Mouse (Mus musculus): Measurements from ENCODE around the gene Cygb. TPM values are rescaled to one million over a fixed set of nuclear protein-coding genes. Genes with fewer than 3 reads are reported as not detected.
A peak's percentile ranks its signal among the peaks of the same experiment; 100 is the strongest.
"Not testable (repeated sequence)": the region's sequence is repeated elsewhere in the genome, so short reads cannot be mapped to it uniquely, and the experiment has no call there.

The Cygb gene
- polyA plus RNA-seq, 3 experiments from 2014 or later: 0.24 to 0.32 TPM; not detected in 1

DNA sequence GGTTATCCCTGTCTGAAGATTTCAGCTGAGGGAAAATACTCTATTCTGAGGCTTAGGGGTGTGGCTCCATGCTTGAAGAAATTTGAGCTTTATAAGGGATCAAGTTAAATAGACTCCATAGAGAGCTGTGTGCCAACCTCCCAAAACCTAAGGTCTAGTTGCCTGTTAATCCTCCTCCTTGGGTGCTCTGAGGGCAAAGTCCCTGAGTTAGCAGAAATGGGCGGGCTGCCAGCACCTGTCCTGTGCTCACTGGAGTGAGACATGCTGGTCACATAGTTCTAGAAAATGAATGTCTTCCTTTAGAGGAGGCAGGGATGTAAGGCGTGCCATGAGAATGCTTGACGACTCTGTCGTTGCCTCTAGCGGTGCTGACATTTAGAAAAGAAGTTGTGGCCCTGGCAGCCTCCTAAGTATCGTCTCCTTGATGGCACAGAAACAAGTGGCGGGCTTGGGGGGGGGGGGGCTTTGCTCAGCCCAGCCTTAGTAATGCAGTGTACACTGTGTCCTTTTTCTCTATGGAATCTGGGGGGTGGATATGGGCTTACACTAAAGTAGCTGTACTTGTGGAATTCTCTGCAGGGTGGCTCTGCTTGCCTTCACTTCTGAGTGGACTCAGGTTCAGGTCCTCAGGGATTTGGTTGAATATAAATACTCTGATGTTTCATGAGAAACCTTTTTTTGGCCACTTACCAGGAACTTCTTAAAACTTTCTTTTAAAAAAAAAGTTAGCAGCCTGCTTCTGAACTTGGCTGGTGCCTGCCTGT, 20.7 kb upstream of the Cygb start:
- no peak for ATAC-seq

DNA sequence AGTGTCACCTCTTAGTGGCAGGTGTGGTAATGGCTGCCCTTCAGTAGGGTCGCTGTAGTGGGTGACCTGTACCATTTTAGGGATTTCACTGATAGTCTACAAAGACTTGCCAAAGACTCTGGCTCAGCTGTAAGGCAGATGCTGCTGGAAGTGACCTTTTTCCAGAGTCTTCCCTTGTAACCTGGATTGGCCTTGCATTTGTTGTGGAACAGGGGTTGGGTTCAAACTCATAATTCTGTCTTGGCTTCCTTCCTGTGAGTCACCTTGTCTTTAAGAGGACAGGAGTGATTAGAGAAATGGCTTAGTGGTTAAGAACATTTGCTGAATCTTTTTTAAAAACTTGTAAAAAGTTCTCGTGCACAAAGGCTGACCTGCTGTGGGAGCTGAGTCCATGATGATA, 19.3 kb upstream of the Cygb start:
- no peak for ATAC-seq

DNA sequence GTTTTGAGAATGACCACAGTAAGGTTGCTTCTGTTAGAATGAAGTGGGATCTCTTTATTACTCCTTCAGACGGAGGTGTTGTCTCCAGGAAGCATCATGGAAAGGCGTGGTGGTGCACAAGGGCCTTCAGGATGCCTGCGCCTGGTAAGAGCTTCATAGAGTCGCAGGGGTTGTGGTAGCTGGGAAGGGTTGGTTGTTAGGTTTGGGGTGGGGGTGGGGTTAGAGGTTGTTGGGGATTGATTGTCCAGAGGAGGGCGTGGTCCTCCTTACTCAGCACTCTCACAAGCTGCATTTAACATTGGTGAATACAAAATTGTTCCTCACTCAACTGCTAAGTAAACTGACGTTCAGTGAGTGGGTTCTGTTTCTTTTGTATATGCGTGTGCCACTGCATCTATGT, 18.5 kb upstream of the Cygb start:
- ATAC-seq: no peak

DNA sequence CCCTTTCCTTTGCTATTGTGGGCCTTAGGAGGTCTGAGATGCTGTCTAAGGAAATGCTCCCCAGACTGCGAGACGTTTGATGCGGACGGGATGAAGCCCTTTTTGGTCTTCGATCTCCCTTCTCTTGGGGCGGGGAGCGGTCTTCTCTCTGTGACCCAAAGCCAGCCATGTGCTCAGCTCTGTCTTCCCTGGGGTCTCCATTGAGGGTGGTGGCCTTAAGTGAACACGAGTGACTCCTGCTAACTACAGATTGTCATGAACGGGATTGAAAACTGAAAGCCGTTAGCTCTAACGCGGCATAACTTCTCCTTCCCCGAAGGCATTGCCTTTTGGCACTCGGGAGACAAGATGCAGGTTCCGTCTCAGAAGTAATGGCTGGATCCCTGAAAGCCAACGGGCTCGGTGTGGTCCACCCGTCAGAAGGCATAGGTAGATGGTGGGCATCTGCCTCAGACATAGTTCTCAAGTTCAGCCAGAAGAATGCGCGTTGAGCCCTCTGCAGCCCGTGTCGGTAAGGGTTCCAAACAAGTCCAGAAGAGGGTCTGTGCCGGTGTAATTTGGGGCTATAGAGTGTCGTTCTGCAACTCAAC, 17.8 kb upstream of the Cygb start:
- peak; percentile 36 for ATAC-seq

DNA sequence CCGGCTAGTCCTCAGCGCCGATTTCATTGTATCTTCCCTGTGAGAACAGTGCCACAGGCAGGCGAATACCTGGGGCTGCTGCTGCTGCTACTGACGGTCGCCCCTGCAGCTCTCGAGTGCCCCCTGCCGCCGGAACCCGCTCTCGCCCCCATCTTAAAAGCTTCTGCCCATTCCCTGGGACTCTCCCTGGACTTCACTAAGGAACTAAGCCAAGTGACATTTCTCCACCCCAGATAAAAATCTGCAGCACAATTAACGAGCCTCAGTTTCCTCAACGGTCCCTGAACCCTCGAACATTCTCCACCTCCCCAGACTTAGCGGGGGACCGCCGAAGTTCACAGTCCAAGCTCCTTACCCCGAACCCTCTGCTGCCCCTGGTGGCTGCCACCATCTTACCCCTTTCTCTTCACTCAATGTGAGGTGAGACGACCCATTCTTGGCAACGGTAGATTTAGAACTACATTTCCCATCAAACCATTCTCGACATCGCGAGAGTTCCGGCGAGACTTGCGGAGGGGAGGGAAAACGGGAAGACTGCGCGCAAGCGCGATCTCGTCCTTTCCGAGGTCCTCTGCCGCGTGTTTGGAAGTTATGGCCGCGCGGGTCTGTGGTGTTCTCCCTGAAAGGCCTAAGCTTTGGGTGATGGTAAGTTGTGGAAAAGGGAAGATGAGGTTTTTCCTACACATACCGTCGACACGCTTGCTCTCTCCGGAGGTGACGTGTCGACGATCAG, 17.2 kb upstream of the Cygb start:
- peak; percentile 88 for ATAC-seq

DNA sequence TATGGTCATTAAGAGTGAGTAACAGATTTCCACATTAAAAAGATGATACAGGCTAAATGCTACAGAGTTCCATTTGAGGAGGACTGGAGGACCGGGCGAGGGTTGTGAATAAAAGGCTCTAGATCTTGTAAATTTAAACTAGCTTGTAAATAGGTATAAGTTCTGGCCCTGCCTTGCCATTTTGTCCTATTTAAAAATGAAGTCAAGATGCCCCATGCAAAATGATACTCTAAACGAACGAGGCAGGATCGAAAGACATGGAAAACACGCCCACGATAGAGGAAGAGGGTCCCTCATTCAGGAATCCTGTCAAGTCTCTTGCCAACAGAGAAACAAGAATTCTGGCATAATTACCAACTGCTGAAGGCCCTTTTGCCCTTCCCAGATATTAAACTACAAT, 16.3 kb upstream of the Cygb start:
- ATAC-seq: no peak

DNA sequence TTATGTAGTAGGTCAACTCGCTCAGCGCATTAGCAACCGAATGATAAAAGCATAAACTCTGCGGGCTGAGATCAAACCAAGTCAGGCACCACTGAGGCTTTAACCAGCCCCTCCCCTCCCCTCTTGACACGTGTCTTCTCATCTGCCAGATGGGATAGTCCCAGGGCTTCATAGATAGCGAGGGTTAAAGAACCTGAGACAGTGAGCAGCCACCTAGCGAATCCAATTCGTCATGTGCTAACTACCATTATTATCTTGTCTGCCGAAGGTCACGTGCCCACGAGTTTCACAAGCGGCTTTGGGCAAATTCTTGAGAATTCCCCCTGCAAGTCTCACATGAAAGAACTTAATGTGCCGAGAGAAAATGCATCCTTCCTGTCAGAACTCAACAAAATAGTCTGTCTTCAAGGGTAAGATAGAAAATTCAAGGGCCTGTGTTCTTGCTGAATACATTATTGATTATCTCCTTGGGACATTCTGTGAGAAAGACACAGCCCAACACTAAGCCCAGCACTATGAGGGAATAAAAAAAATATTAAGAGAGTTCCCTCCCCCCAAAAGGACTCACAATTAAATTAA, 15.8 kb upstream of the Cygb start:
- peak; percentile 41 for ATAC-seq

DNA sequence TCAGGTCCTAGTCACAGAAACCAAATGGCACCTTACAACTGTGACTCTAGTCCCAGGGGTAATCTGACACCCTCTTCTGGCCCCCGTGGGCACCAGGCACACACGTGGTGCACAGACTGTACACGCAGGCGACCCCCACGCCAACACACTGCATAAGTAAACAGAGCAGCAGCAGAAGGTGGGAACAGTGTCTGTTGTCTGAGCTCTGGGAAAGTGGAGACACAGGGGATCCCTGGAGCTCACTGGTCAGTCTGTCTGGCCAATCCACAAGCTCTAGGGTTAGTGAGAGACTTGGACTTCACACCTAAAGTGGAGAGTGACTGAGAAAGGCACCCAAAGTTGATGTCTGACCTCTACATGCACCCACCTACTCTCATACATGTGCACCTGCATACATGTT, 15.2 kb upstream of the Cygb start:
- no peak for ATAC-seq

DNA sequence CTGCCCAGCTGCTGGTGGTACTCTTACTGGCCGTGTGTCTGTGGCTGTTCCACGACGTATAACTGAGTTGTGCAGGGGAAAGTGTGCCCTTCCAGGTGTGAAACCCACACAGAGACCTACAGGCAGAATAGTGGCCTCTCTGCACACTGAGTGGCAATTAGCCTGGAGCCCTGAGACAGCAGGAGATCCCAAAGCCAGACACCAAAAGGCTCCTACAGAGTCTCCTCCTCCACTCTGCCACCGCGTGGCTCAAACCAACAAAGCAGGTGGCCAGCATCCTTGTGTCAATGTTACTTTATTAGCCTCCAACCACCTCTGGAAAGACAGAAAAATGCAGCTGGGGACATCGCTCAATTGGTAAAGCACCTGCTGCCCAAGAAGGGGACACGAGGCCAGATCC, 14.7 kb upstream of the Cygb start:
- no peak for ATAC-seq

DNA sequence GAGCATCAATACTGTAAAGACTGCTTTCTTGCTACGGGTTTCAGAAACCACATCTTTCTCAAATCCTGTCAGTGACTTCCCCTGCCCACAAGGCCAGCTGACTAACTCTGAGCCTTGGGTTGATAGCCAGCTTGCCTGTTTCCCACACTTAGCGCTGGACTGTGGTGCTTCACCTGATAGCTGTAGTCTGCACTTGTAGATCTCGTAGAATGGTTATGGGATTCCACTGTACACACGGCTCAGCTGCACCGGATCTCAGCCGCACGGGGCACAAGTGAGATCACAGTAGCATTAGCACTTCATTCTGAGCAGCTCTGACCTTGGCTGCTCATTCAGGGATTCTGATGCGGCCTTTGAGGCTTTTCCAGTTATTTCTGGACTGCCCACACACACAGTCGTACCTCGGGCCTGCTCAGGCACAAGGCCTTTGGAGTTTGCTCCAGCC, 14.3 kb upstream of the Cygb start:
- ATAC-seq: no peak

DNA sequence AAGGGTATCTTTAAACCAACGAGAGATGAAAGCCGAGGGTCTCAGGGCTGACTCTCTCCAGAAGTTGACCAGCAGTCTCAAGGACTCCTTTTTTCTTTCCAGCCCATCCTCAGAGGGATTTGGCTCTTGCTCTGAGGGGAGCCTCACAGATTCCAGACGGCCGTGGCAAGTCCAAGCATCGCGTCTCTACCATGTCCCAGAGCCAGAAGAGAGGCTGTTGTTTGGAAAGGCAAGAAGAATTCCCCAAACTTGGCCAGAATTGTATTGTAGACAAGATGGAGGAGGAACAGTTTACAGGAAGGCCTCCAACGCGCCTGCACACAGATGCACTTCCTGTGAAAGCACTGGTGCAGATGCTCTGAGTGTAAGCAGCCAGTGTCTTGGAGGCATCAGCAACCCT, 13.8 kb upstream of the Cygb start:
- ATAC-seq: no peak

DNA sequence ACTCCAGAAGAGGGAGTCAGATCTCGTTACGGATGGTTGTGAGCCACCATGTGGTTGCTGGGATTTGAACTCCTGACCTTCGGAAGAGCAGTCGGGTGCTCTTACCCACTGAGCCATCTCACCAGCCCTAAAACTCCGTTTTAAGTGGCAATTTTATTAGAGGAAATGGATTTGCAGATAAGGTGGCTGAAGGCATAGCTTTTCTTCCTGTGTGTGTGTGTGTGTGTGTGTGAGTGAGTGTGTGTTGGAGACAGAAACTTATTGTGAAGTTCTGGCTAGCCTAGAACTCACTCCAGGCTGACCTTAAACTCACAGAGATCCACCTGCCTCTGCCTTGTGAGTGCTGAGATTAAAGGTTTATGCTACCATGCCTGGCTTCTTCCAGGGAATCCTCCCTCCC, 12.9 kb upstream of the Cygb start:
- not testable (repeated sequence) for ATAC-seq

DNA sequence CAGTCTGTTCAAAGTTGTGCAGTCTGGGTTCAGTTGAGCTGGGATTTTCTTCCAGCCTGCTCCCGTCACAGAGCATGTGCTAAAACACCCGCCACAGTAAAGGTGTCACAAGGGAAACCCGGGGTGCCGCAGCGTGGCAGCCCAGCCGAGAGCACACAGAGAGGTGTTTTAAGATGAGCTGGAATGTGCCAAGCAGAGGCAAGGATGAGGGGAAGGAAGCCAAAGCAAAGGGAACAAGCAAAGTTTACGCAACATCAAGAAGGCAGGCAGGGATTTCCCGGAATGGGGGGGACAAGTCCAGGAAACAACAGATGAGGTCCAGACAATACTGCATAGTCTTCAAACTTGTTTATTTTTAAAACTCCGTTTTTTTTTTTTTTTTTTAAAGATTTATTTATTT, 12.5 kb upstream of the Cygb start:
- ATAC-seq: no peak

DNA sequence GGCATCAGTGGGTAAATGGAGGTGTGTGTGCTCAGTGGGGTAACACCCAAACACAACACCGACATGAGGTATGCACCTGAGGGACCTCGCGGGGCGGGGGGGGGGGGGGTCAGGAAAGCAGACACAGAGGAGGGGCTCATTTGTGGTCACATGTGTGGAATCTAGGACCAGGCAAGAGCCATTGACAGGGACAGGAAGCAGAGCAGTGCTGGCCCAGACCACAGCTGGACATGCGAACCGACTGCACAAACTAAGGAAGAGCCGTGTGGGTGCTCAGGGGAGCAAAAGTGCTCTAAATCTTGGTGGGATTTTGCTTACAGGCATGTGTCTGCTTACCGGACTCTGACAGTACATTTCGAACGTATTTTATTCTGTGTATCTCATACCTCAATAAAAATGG, 11.2 kb upstream of the Cygb start:
- no peak for ATAC-seq

DNA sequence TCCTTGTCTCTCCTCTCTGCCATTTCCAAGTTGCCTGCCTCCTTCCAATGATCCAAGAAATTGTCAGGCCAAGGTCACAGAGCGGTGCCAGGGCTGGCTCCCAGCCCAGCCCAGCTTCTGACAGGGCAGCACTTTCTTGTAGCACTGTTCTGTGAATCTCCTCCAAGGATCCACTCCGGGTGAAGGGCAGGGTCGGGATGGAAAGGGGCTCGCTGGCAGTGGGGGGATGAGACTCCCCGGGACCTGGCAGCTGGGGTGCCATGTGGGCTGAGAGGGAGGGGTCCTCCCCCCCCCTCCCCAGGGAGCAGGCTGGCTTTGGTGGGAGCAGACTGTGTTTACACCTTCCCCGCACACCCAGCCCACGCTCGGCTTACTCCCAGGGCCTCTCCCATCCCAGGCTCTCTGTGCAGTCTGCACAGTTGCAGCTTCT, 7.8 kb upstream of the Cygb start:
- no peak for ATAC-seq

DNA sequence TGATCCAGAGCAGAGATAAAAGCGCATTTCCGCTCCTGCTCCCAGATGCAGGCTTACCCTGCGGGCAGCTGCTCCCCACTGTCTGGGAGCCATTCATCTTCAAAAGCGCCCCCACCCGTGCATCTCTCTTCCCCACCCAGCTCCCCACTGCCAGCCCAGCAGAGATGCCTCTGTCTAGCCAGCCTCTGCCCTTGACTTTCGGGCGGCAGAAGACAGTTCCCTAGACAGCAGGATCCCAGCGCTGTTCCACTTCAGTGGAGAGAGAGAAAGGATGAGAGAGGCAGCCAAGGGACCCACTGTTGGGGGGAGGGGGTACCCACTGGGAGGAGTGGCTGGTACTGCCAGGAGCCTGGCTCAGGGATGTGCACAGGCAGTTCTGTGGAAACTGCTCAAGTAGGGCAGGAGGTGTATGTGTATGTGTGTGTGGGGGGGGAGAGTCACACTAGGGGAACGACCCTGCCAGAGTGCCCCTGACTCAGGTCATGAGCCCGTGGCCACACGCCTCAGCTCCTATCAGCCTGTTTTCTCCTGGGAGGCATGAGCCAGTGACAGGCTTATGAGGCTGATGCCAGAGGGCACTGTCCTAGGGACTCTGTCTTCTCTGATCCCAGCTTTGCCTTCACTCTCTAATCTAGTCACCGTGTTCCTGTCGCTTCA, 7.3 kb upstream of the Cygb start:
- no peak for ATAC-seq

DNA sequence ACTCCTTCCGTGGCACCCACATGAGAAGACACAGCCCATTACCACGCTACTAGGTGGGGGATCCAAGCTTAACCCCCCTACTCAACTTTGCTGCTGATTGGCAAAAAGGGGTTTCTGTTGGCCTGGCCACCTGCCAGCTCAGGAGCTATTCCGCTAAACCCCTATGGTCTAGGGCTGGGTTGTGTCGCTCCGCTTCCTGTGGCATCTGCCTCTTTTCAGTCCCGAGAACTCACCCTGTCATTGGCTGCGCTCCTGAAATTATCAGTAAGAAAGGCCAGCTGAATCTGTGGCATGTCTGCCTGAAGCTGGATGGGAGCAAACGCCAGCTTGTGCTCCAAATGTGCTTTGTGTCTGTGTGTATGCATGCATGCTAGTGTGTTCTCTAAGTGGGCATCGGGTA, 6.1 kb upstream of the Cygb start:
- no peak for ATAC-seq

DNA sequence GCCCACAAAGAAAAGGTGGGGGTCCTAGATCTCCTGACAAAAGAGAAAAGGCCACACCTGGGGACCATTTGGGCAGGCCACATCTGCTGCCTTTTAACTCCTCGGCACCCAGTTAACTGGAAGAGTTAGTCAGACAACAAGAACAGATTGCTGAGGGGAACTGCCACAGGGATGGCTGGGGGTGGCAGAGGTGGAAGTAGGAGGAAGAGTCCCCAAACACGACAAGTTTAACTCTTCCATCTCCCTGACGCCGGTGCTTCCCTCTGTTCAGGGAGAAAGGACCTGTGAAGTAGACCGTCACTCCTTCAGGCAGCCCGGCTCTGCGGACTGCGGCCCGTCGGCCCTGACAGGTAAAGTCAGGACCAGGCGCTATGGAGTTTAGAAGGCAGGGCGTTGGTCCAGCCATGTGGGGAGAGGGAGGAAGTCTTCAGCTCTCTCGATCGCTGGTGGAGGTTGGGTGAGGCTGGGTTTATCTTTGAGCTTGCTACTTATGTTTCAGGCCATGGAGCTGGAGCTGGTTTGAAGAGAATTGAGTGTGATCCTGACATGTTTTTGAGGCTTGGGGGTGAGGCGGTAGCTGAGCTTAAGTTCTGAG, 5.0 kb upstream of the Cygb start:
- ATAC-seq: no peak

DNA sequence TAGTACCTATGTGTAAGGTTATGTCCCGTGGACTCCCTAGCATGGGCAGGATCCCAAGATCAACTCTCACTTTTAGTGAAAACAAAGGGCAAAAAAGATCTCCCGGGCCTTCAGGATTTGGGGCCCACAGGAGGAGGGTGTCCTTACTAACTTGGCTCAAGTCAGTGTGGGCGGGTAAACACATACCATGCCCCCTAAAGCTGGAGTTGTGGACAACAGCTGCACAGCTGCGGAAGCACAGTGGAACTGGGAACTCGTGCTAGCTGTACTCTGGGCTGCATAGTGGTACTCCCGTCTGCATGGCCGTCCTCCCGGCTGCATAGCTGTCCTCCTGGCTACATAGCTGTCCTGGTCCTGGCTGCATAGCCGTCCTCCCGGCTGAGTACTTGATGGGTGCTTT, 4.1 kb upstream of the Cygb start:
- ATAC-seq: no peak

DNA sequence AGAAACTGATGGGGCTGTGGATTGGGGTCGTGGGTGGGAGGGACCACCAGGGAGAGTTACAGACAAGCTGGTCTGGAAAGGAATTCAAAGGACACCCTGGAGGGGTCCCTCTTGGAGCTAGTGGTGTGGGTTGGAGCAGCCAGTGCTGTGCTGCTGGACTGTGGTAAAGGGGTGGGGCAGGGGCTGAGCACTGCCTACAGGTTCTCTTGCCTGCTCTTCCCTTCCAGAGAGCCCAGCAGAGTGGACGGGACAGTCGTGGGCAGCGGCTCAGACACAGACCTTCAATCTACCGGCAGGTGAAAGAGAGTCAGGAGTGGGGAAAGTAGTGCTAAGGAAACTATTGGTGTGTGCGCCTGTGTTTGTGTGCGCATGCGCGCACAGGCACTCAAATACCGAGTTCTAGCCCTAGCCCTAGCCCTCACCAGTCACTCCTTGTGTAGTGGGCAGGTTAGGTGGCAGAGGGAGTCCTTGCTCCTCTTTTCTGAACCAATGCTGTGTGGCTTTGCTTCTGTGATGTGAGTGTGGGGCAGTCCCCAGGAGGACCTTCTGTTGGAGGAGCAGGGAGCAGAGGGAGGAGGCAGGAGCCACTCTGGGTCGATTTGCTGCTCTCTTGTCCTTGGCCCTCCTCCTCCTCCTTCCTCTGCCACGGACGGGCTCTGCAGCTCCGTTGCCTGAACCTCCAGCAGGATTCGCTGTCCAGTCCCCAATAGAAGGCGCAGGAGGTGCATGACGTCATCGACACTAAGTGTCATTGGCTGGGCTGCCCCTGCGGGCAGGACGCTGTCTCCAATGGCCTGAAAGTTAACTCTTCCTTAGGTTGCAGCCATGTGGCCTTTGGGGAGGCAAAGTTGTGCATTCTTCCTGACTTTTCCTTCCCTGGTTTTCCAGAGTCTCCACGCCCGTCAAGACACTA, 3.5 kb upstream of the Cygb start:
- peak; percentile 41 for ATAC-seq

Measured in inflammation-experienced regulatory T-cells, adult 6 months (primary cell).